In genomic region chr1:188233036-188233724, GRCm38 (mm10) we compare ENCODE assay signal across 26 mouse cellular contexts. TPM values are rescaled to one million over a fixed set of nuclear protein-coding genes. Genes with fewer than 3 reads are reported as not detected.
DNase-seq lines count a peak whose midpoint lies in the region; TF ChIP-seq lines count a peak whose summit lies in the region.
"Had no signal": no experiment of that assay in that cellular context is flagged by ENCODE, and none has a peak within 500 bp of the region (broad histone marks: within the 10 kb centered on the region; RNA-seq: fewer than 3 reads in every experiment).

No protein-coding gene starts in this region.

- H3ac ChIP-seq in myocyte (ENCODE audit: control insufficient read depth, insufficient read length): no peak overlapping the region

- TF ChIP-seq POLR2A in myocyte (IDR thresholded peaks at IDR 0.05; ENCODE audit: insufficient read length, low read depth): no peak

- peak; percentile 81 for DNase-seq in 3T3-L1 (ENCODE audit: low read depth, low spot score)
- peak; percentile 51 for DNase-seq in Muller cell, postnatal 12 days (ENCODE audit: inconsistent ontology term)
- DNase-seq in brain, adult 2 months (ENCODE audit: low read depth, low spot score): peak; percentile 26
- no peak for DNase-seq in urinary bladder, adult 2 months (ENCODE audit: low spot score)
- no peak for DNase-seq in kidney, postnatal 25 days
- DNase-seq in urinary bladder, adult 18-20 months (ENCODE audit: low spot score in 2 of 2): no peak
- DNase-seq: adrenal gland, adult 8-10 months; adrenal gland, postnatal 14 days; adrenal gland, postnatal 36 days; B cell, adult 2 months; cerebellum, adult 11 months; cerebellum, adult 18-20 months; cerebellum, adult 8-10 months; cerebellum, adult 9-11 months; cerebellum, postnatal 14 days; cerebellum, postnatal 36 days; embryo, embryonic 11 days; forebrain, postnatal 0 days had no signal

- H3K4me2 ChIP-seq in myocyte (ENCODE audit: low read depth): peak overlapping the region; percentile 41
- H3K4me2 ChIP-seq: embryonic facial prominence, embryonic 13.5 days; embryonic facial prominence, embryonic 15.5 days; forebrain, embryonic 13.5 days; forebrain, embryonic 15.5 days had no signal

- H3K36me3 ChIP-seq in myocyte (ENCODE audit: control insufficient read depth, insufficient read depth): no peaks in the 10 kb centered on the region
- H3K36me3 ChIP-seq: embryonic facial prominence, embryonic 13.5 days; embryonic facial prominence, embryonic 15.5 days; forebrain, embryonic 15.5 days; G1E had no signal

- H3K27me3 ChIP-seq in myocyte (ENCODE audit: control insufficient read depth, insufficient read depth, insufficient read length): no peaks in the 10 kb centered on the region
- H3K27me3 ChIP-seq: CH12.LX; embryonic facial prominence, embryonic 13.5 days; embryonic facial prominence, embryonic 15.5 days; forebrain, embryonic 13.5 days; forebrain, embryonic 15.5 days had no signal

- no peaks in the 10 kb centered on the region for H3K79me2 ChIP-seq in myocyte (ENCODE audit: control insufficient read depth, insufficient read depth)

- no peak overlapping the region for H3K4me3 ChIP-seq in myocyte
- H3K4me3 ChIP-seq: embryonic facial prominence, embryonic 13.5 days; embryonic facial prominence, embryonic 15.5 days; forebrain, embryonic 13.5 days; forebrain, embryonic 15.5 days had no signal

TF ChIP-seq in myocyte, 11 proteins besides CTCF, POLR2A, EP300 and RAD21:
- TF ChIP-seq MYOG (IDR thresholded peaks at IDR 0.05; ENCODE audit: control insufficient read depth in 1 of 3, insufficient read depth in 1 of 3, insufficient read length in 2 of 3, low read depth in 2 of 3) (peak in 1 of 3 experiments; percentile 63), MAX (IDR thresholded peaks at IDR 0.05; ENCODE audit: low read depth) (no peak), USF1 (IDR thresholded peaks at IDR 0.05; ENCODE audit: low read depth) (no peak), TCF3 (IDR thresholded peaks at IDR 0.05; ENCODE audit: insufficient read length, low read depth) (no peak), E2F4 (IDR thresholded peaks at IDR 0.05; ENCODE audit: insufficient read depth) (no peak), POLR2AphosphoS2 (IDR thresholded peaks at IDR 0.05; ENCODE audit: insufficient read length, low read depth) (no peak), MYOD1 (IDR thresholded peaks at IDR 0.05; ENCODE audit: control insufficient read depth in 1 of 3, insufficient read length in 2 of 3, low read depth in 2 of 3) (peak in 2 of 3 experiments; percentile 12 to 68), REST (IDR thresholded peaks at IDR 0.05; ENCODE audit: insufficient read depth, insufficient read length) (no peak), CEBPB (IDR thresholded peaks at IDR 0.05; ENCODE audit: insufficient read depth, poor library complexity, severe bottlenecking) (0 out of 2 replicates have a peak, but pooled peaks have one; percentile 34), TCF12 (IDR thresholded peaks at IDR 0.05; ENCODE audit: insufficient read depth, poor library complexity, severe bottlenecking) (no peak), SRF (IDR thresholded peaks at IDR 0.05; ENCODE audit: control insufficient read depth, insufficient read length, low read depth) (no peak)
TF ChIP-seq in myocyte: peak in this region for 3.

RNA-seq across cellular contexts. Expression of gene Ush2a, which starts 28.6 kb away (rescaled TPM):
- polyA plus RNA-seq in myocyte (2012; fragmentation: generic; extraction: Trizol): not detected
- polyA plus RNA-seq in urinary bladder, adult 2 months (2012; rRNA removed): 0.07 and 0.37 TPM in 2 replicates
- polyA plus RNA-seq: G1E, Patski had no signal

Comparison
In these comparisons a context has a peak if more than half of its experiments do, and no peak if none do; other contexts are left out.
1. DNase-seq: peak in 3T3-L1 (single experiment), Muller cell, postnatal 12 days (single experiment) and brain, adult 2 months (single experiment); none in urinary bladder, adult 2 months (single experiment), kidney, postnatal 25 days (0 of 2) and urinary bladder, adult 18-20 months (0 of 2).